15 mouse cellular contexts compared by ENCODE assay signal in the genomic region with DNA sequence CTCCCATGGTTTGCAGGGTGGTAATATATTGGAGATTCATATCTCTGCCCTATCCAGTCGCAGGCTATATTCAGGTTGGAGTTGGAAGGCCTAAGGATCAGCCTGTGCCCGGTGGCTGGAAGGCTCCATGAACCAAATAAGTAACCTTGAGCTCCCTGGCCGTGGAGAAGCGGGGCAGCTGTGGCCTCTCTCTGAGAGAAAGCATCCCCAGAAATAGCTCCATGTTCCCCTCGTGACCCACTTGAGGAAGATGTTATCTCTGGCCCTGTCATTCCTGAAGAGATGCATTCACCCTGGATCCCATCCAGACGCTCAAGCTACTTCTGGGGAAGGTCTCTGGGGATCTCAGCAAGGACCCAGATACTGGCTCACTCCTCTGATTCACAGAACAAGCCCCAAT.
A peak's percentile ranks its signal among the peaks of the same experiment; 100 is the strongest.
DNase-seq lines count a peak whose midpoint lies in the region; ATAC-seq lines count a peak whose summit lies in the region.
"Had no signal": no experiment of that assay in that cellular context is flagged by ENCODE, and none has a peak within 500 bp of the region (broad histone marks: within the 10 kb centered on the region; RNA-seq: fewer than 3 reads in every experiment).

No protein-coding gene starts in this region.

- no peaks in the 10 kb centered on the region for H3K4me1 ChIP-seq in embryonic facial prominence, embryonic 14.5 days (ENCODE audit: control insufficient read depth, insufficient read depth, low read length)
- H3K4me1 ChIP-seq in embryonic facial prominence, embryonic 10.5 days: peaks cover 5% of the 10 kb centered on the region; the same call in 1 of the 2 replicates
- H3K4me1 ChIP-seq in neural tube, embryonic 13.5 days (replicated peaks): peaks cover 11% of the 10 kb centered on the region
- peaks cover 22 to 46% of the 10 kb centered on the region in 2 experiments for H3K4me1 ChIP-seq in heart, embryonic 14.5 days (ENCODE audit: control insufficient read depth in 2 of 2, insufficient read depth in 2 of 2, low read length in 2 of 2)
- H3K4me1 ChIP-seq in hindbrain, embryonic 16.5 days (ENCODE audit: control insufficient read depth, insufficient read depth, low read depth, low read length): no peaks in the 10 kb centered on the region

- H3K27me3 ChIP-seq in embryonic facial prominence, embryonic 14.5 days (replicated peaks; ENCODE audit: control insufficient read depth, insufficient read depth, low read length): no peaks in the 10 kb centered on the region
- no peaks in the 10 kb centered on the region for H3K27me3 ChIP-seq in embryonic facial prominence, embryonic 10.5 days (replicated peaks; ENCODE audit: low read depth, poor library complexity, severe bottlenecking)
- H3K27me3 ChIP-seq in neural tube, embryonic 13.5 days: no peaks in the 10 kb centered on the region
- no peaks in the 10 kb centered on the region for H3K27me3 ChIP-seq in heart, embryonic 14.5 days (ENCODE audit: control insufficient read depth, insufficient read depth, low read length)
- no peaks in the 10 kb centered on the region for H3K27me3 ChIP-seq in hindbrain, embryonic 16.5 days (replicated peaks; ENCODE audit: control insufficient read depth, insufficient read depth, low read length)
- H3K27me3 ChIP-seq: limb, embryonic 13.5 days had no signal

- WGBS in embryonic facial prominence, embryonic 14.5 days: 76% methylated on average over 6 of the region's 6 CpGs
- 85% methylated on average over 6 of the region's 6 CpGs for WGBS in embryonic facial prominence, embryonic 10.5 days
- 87% methylated on average over 6 of the region's 6 CpGs for WGBS in neural tube, embryonic 13.5 days
- 12% methylated on average over 6 of the region's 6 CpGs for WGBS in heart, embryonic 14.5 days
- WGBS in hindbrain, embryonic 16.5 days: 81% methylated on average over 6 of the region's 6 CpGs

- ATAC-seq in embryonic facial prominence, embryonic 14.5 days (ENCODE audit: low read depth): no peak
- no peak for ATAC-seq in neural tube, embryonic 13.5 days (ENCODE audit: low read depth)
- peak; percentile 70 for ATAC-seq in heart, embryonic 14.5 days (ENCODE audit: insufficient number of reproducible peaks, insufficient read depth, low FRiP score, low read depth)
- no peak for ATAC-seq in hindbrain, embryonic 16.5 days
- ATAC-seq: forebrain, embryonic 16.5 days; hindbrain, postnatal 0 days had no signal

- peak; percentile 29 for DNase-seq in embryonic facial prominence, embryonic 14.5 days (ENCODE audit: low spot score)
- DNase-seq in embryonic facial prominence, embryonic 10.5 days (ENCODE audit: low spot score): no peak
- no peak for DNase-seq in neural tube, embryonic 10.5 days (ENCODE audit: extremely low spot score, low spot score)
- DNase-seq in lung, adult 18-20 months: no peak
- DNase-seq: cerebellum, adult 8-10 months; lung, postnatal 4 days; thymus, postnatal 25 days had no signal

- H3K27ac ChIP-seq in embryonic facial prominence, embryonic 14.5 days (replicated peaks; ENCODE audit: low read depth, low read length): no peak overlapping the region
- no peak overlapping the region for H3K27ac ChIP-seq in embryonic facial prominence, embryonic 10.5 days (replicated peaks)
- H3K27ac ChIP-seq in neural tube, embryonic 13.5 days (replicated peaks): 0 out of 2 replicates have a peak overlapping the region, but pooled peaks have one; percentile 23
- H3K27ac ChIP-seq in heart, embryonic 14.5 days (replicated peaks in 1 of 2; ENCODE audit: control insufficient read depth in 1 of 2, insufficient read depth in 1 of 2, low read depth in 2 of 2, low read length in 2 of 2): peak overlapping the region; percentile 85 to 91
- H3K27ac ChIP-seq in hindbrain, embryonic 16.5 days (ENCODE audit: low read depth, low read length): no peak overlapping the region
- H3K27ac ChIP-seq: hindbrain, postnatal 0 days; layer of hippocampus, adult 2 months; limb, embryonic 13.5 days had no signal

- no peak overlapping the region for H3K9ac ChIP-seq in embryonic facial prominence, embryonic 14.5 days (ENCODE audit: low read depth, low read length)
- H3K9ac ChIP-seq in neural tube, embryonic 13.5 days: no peak overlapping the region
- no peak overlapping the region for H3K9ac ChIP-seq in heart, embryonic 14.5 days (ENCODE audit: low read length)
- H3K9ac ChIP-seq in hindbrain, embryonic 16.5 days (ENCODE audit: low read depth, low read length): no peak overlapping the region
- H3K9ac ChIP-seq: limb, embryonic 13.5 days had no signal

- no peak overlapping the region for H3K4me3 ChIP-seq in embryonic facial prominence, embryonic 14.5 days (ENCODE audit: low read depth, low read length)
- H3K4me3 ChIP-seq in embryonic facial prominence, embryonic 10.5 days: no peak overlapping the region
- no peak overlapping the region for H3K4me3 ChIP-seq in neural tube, embryonic 13.5 days
- H3K4me3 ChIP-seq in heart, embryonic 14.5 days (ENCODE audit: control insufficient read depth in 1 of 2, insufficient read depth in 1 of 2, low read depth in 1 of 2, low read length in 2 of 2): no peak overlapping the region
- no peak overlapping the region for H3K4me3 ChIP-seq in hindbrain, embryonic 16.5 days (ENCODE audit: low read length)
- H3K4me3 ChIP-seq: layer of hippocampus, adult 2 months; limb, embryonic 13.5 days had no signal

- no peak overlapping the region for H3K4me2 ChIP-seq in embryonic facial prominence, embryonic 14.5 days (ENCODE audit: low read depth, low read length)
- H3K4me2 ChIP-seq in neural tube, embryonic 13.5 days: no peak overlapping the region
- peak overlapping the region; percentile 41 for H3K4me2 ChIP-seq in heart, embryonic 14.5 days (ENCODE audit: low read length)
- no peak overlapping the region for H3K4me2 ChIP-seq in hindbrain, embryonic 16.5 days (ENCODE audit: low read length)
- H3K4me2 ChIP-seq: limb, embryonic 13.5 days; midbrain, embryonic 11.5 days had no signal

- H3K9me3 ChIP-seq in embryonic facial prominence, embryonic 14.5 days (ENCODE audit: control insufficient read depth, low read length): no peaks in the 10 kb centered on the region
- no peaks in the 10 kb centered on the region for H3K9me3 ChIP-seq in embryonic facial prominence, embryonic 10.5 days
- no peaks in the 10 kb centered on the region for H3K9me3 ChIP-seq in neural tube, embryonic 13.5 days
- no peaks in the 10 kb centered on the region for H3K9me3 ChIP-seq in heart, embryonic 14.5 days (ENCODE audit: control insufficient read depth, low read length)
- H3K9me3 ChIP-seq in hindbrain, embryonic 16.5 days (ENCODE audit: control insufficient read depth, low read length): no peaks in the 10 kb centered on the region
- H3K9me3 ChIP-seq: limb, embryonic 13.5 days had no signal

- no peaks in the 10 kb centered on the region for H3K36me3 ChIP-seq in embryonic facial prominence, embryonic 14.5 days (ENCODE audit: control insufficient read depth, insufficient read depth, low read length)
- H3K36me3 ChIP-seq in embryonic facial prominence, embryonic 10.5 days (replicated peaks): no peaks in the 10 kb centered on the region
- no peaks in the 10 kb centered on the region for H3K36me3 ChIP-seq in neural tube, embryonic 13.5 days
- H3K36me3 ChIP-seq in heart, embryonic 14.5 days (ENCODE audit: control insufficient read depth, insufficient read depth, low read length): no peaks in the 10 kb centered on the region
- no peaks in the 10 kb centered on the region for H3K36me3 ChIP-seq in hindbrain, embryonic 16.5 days (ENCODE audit: control insufficient read depth, insufficient read depth, low read length)
- H3K36me3 ChIP-seq: limb, embryonic 13.5 days had no signal

Comparison
In these comparisons a context has a peak if more than half of its experiments do, and no peak if none do; other contexts are left out.
1. H3K27ac ChIP-seq: peak in neural tube, embryonic 13.5 days (single experiment) and heart, embryonic 14.5 days (2 of 2); none in embryonic facial prominence, embryonic 14.5 days (single experiment), embryonic facial prominence, embryonic 10.5 days (single experiment) and hindbrain, embryonic 16.5 days (single experiment).